Mouse (Mus musculus): Measurements from ENCODE around the gene Zfp668. TPM values are rescaled to one million over a fixed set of nuclear protein-coding genes. Genes with fewer than 3 reads are reported as not detected.
A peak's percentile ranks its signal among the peaks of the same experiment; 100 is the strongest.
"Not testable (repeated sequence)": the region's sequence is repeated elsewhere in the genome, so short reads cannot be mapped to it uniquely, and the experiment has no call there.

The Zfp668 gene
- polyA plus RNA-seq, 1 experiment from 2014 or later = 7.6 TPM

DNA sequence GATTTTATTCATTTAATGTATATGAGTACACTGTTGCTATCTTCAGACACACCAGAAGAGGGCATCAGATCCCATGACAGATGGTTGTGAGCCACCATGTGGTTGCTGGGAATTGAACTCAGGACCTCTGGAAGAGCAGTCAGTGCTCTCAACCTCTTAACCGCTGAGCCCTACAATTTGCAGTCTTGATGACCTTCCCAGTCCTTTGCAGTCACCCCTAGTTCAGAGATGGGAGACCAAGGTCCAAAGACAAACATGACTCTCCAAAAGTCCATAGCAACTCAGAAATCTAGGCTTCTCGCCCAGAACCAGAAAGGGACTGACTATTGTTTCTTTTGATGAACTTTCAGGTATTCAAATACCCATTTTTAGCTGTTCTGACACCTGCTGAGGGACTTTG lies 36.6 kb downstream of the Zfp668 start:
- H3K27me3 ChIP-seq; H3K27ac ChIP-seq; H3K4me3 ChIP-seq (replicated peaks); H3K9me3 ChIP-seq (replicated peaks); H3K4me2 ChIP-seq; DNase-seq; ATAC-seq (ENCODE audit: low read depth); H3K9ac ChIP-seq: not testable (repeated sequence)
- WGBS (ENCODE audit: insufficient replicate concordance) = 77% methylated on average over 2 of the region's 2 CpGs
- Histone ChIP-seq H3K4me1 (replicated peaks) (peaks cover 20% of the 10 kb centered on the region), H3K36me3 (peaks cover 16% of the 10 kb centered on the region)

GRCm38 (mm10) chr7:127837878-127838277 lies 38.8 kb downstream of the Zfp668 start:
- H3K4me1 ChIP-seq (replicated peaks) = peaks cover 17% of the 10 kb centered on the region
- H3K4me2 ChIP-seq; H3K36me3 ChIP-seq; H3K4me3 ChIP-seq (replicated peaks); H3K9ac ChIP-seq; H3K27ac ChIP-seq; DNase-seq; ATAC-seq (ENCODE audit: low read depth); H3K9me3 ChIP-seq (replicated peaks); H3K27me3 ChIP-seq: not testable (repeated sequence)
- WGBS (ENCODE audit: insufficient replicate concordance) = 85% methylated on average over 4 of the region's 4 CpGs

- Histone ChIP-seq H3K4me1 (replicated peaks) (peaks cover 13% of the 10 kb centered on the region), H3K4me3 (replicated peaks) (no peak overlapping the region), H3K27ac (no peak overlapping the region), H3K36me3 (no peaks in the 10 kb centered on the region), H3K4me2 (no peak overlapping the region), H3K9ac (no peak overlapping the region), H3K27me3 (no peaks in the 10 kb centered on the region), H3K9me3 (replicated peaks) (no peaks in the 10 kb centered on the region)
- ATAC-seq (ENCODE audit: low read depth) (no peak), DNase-seq (no peak)
- 88% methylated on average over 5 of the region's 5 CpGs for WGBS (ENCODE audit: insufficient replicate concordance)
These were observed 39.2 kb downstream of the Zfp668 start for GRCm38 (mm10) chr7:127837473-127837872.

- Histone ChIP-seq H3K9me3 (replicated peaks) (no peaks in the 10 kb centered on the region), H3K4me2 (no peak overlapping the region), H3K4me3 (replicated peaks) (no peak overlapping the region), H3K27ac (no peak overlapping the region), H3K27me3 (no peaks in the 10 kb centered on the region), H3K9ac (no peak overlapping the region), H3K36me3 (no peaks in the 10 kb centered on the region), H3K4me1 (replicated peaks) (peaks cover 5% of the 10 kb centered on the region)
- 80% methylated on average over 2 of the region's 2 CpGs for WGBS (ENCODE audit: insufficient replicate concordance)
- ATAC-seq (ENCODE audit: low read depth) (no peak), DNase-seq (no peak)
These were observed 41.1 kb downstream of the Zfp668 start for GRCm38 (mm10) chr7:127835550-127835949.

GRCm38 (mm10) chr7:127824176-127824871 lies 52.3 kb downstream of the Zfp668 start, which contains the start of the genes Stx4a and Stx1b:
Stx4a (plus strand) TSS chr7:127824294.
Stx1b (minus strand) TSS chr7:127824549.
- Histone ChIP-seq H3K4me1 (replicated peaks) (peaks cover 12% of the 10 kb centered on the region; the same call in 1 of the 2 replicates), H3K9me3 (replicated peaks) (no peaks in the 10 kb centered on the region), H3K9ac (no peak within 1 kb of the TSS), H3K4me3 (replicated peaks) (peak within 1 kb of the TSS; percentile 40), H3K36me3 (no peaks in the 10 kb centered on the region), H3K27me3 (peaks cover 26% of the 10 kb centered on the region), H3K27ac (no peak within 1 kb of the TSS), H3K4me2 (peak within 1 kb of the TSS; percentile 38)
- ATAC-seq (ENCODE audit: low read depth) = no peak
- 12% methylated on average over 30 of the region's 38 CpGs for WGBS (ENCODE audit: insufficient replicate concordance)
- no peak for DNase-seq

DNA sequence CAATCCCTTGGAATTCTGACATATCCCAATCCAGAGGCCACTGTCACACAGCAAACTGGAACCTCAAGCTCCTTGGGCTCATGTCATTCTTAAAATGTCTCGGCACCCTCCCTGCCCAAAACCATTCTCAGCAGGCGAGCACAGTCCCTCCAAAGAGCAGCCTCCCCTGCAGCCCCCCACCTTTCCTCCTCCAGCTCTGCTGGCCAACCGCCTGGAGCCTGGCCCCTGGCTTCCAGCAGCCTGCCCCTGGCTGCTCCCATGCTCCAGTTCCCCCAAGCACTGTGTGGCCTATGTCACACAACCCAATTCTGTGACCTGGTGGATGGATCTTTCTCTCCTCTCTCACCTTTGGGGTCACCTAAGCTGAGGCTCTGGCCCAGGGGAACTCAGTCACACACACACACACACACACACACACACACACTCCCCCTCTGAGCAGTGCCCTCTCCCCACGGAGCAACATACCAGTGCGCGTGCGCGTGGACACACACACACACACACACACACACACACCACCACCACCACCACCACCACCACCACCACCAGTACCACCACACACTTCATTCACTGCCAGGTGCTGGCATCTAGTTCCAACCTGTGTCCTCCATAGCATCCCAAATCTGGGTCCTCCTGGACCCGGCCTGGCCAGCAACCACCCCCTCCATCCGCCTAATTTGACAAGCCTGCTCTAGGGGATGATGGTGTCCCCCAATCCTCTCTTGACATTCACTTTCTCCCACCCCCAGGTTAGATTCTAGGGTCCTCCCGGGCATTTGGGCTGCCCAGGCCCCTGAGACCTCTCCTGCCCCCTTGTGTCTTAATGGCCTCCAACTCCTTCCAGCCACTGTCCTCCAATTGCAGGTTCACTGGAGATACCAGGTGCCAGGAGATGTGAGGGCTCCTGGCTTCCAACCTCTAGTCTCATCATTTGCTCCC lies 53.1 kb downstream of the Zfp668 start:
- Histone ChIP-seq H3K36me3 (no peaks in the 10 kb centered on the region), H3K27ac (no peak overlapping the region), H3K27me3 (peaks cover 26% of the 10 kb centered on the region), H3K9ac (no peak overlapping the region), H3K4me3 (replicated peaks) (peak overlapping the region; percentile 40), H3K4me2 (peak overlapping the region; percentile 38), H3K4me1 (replicated peaks) (peaks cover 12% of the 10 kb centered on the region; the same call in 1 of the 2 replicates), H3K9me3 (replicated peaks) (no peaks in the 10 kb centered on the region)
- ATAC-seq (ENCODE audit: low read depth) (no peak), DNase-seq (no peak)
- 69% methylated on average over 11 of the region's 11 CpGs for WGBS (ENCODE audit: insufficient replicate concordance)

DNA sequence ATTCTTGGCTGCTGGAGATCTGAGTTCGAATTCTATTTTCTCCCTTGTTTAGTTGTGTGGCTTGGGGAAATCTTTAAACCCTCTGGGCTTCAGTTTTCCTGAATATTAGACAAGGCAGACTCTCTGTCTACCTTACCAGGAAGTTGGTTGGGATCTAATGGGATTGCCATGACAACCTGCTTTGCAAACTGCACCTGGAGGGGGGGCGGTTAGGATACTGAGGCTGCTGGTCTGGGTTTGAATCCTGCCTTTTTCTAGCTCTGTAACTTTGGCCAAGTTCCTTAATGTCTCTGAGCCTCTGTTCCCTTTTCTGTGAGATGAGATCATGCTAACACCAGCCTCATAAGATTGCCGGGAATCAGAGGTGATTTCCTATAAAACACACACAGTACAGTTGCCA lies 54.1 kb downstream of the Zfp668 start:
- ATAC-seq (ENCODE audit: low read depth) (no peak), DNase-seq (no peak)
- peaks cover 26% of the 10 kb centered on the region for H3K27me3 ChIP-seq
- H3K27ac ChIP-seq = no peak overlapping the region
- H3K4me1 ChIP-seq (replicated peaks) = peaks cover 12% of the 10 kb centered on the region; the same call in 1 of the 2 replicates
- H3K4me3 ChIP-seq (replicated peaks) = no peak overlapping the region
- 76% methylated on average over 3 of the region's 3 CpGs for WGBS (ENCODE audit: insufficient replicate concordance)
- no peak overlapping the region for H3K9ac ChIP-seq
- H3K36me3 ChIP-seq = no peaks in the 10 kb centered on the region
- no peak overlapping the region for H3K4me2 ChIP-seq
- H3K9me3 ChIP-seq (replicated peaks) = no peaks in the 10 kb centered on the region

DNA sequence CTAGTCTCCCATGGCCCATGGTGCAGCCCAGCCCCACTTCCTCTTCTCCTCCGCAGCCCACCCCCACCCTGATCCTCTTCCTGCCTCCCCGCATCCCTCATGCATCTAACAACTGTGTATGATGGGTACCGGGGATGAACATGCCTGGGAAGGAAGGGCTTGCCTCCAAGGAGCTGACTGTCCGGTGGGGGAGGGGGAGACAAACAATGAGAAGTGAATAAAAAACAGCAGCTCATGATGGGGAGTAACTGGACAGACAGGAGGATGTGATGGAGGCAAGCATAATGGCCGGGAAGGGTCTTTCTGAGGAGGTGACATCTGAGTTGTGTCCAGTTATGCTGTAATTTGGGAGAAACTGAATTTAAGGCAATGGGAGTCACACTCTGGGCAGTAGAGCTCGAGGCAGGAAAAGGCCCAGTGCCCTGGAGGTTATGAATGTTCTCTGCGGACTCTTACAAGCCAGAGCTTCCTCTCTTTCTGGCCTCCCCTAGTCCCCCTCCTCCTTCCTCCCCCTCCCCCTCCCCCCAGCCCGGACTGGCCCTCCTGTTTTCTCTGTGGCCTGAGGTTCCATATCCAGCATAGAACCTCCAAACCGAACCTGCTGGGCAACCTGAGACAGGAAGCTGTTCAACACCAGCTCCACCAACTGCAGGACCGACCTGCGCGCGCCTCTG lies 55.7 kb downstream of the Zfp668 start:
- no peak for DNase-seq
- Histone ChIP-seq H3K9me3 (replicated peaks) (no peaks in the 10 kb centered on the region), H3K36me3 (no peaks in the 10 kb centered on the region), H3K9ac (no peak overlapping the region), H3K27me3 (peaks cover 24% of the 10 kb centered on the region), H3K27ac (peak overlapping the region; percentile 39; the same call in 1 of the 2 replicates), H3K4me2 (no peak overlapping the region), H3K4me3 (replicated peaks) (no peak overlapping the region), H3K4me1 (replicated peaks) (peaks cover 19% of the 10 kb centered on the region)
- WGBS (ENCODE audit: insufficient replicate concordance) = 42% methylated on average over 13 of the region's 13 CpGs
- ATAC-seq (ENCODE audit: low read depth) = no peak

DNA sequence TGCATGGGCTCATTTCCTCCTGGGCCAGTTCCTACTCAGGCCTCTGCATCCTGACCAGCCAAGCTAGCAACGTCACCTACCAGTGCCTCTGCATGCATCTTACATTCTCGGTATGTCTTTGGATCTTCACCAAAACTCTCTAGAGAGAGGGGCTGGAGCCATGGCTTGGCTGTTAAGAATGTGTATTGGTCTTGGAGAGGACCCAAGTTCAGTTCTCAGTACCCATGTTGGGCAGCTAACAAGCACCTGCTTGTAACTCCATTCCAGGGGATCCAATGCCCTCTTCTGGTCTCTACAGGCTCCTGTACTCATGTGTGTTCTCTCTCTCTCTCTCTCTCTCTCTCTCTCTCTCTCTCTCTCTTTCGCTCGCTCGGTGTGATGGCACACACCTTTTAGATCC lies 58.9 kb downstream of the Zfp668 start:
- ATAC-seq (ENCODE audit: low read depth) (no peak), DNase-seq (no peak)
- Histone ChIP-seq H3K27ac (no peak overlapping the region), H3K4me2 (no peak overlapping the region), H3K9ac (no peak overlapping the region), H3K27me3 (no peaks in the 10 kb centered on the region), H3K9me3 (replicated peaks) (no peaks in the 10 kb centered on the region), H3K36me3 (no peaks in the 10 kb centered on the region), H3K4me1 (replicated peaks) (peaks cover 34% of the 10 kb centered on the region), H3K4me3 (replicated peaks) (no peak overlapping the region)
- WGBS (ENCODE audit: insufficient replicate concordance) = 78% methylated on average over 5 of the region's 5 CpGs

DNA sequence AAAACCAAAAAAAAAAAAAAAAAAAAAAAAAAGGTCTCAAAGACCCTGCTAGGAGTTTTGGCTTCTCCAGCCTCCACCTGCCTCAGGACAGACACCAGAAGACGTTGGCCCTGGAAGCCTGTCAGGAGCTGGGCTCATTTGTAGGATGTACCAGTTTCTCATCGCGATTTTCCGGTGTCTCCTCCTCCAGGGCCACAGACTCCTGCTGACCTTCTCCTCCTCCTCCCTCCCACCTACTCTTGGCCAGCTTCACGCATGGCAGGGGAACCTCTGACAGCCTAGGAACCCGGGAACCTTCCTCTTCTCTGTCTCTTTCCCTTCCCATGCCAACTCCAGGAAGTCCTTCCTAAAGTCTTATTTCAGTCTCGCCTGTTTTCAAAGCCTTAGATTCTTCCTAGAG lies 59.6 kb downstream of the Zfp668 start:
- peaks cover 40% of the 10 kb centered on the region for H3K4me1 ChIP-seq (replicated peaks)
- H3K4me2 ChIP-seq = no peak overlapping the region
- no peak overlapping the region for H3K9ac ChIP-seq
- no peaks in the 10 kb centered on the region for H3K27me3 ChIP-seq
- no peak overlapping the region for H3K27ac ChIP-seq
- H3K36me3 ChIP-seq = no peaks in the 10 kb centered on the region
- DNase-seq (no peak), ATAC-seq (ENCODE audit: low read depth) (no peak)
- H3K4me3 ChIP-seq (replicated peaks) = no peak overlapping the region
- H3K9me3 ChIP-seq (replicated peaks) = no peaks in the 10 kb centered on the region
- WGBS (ENCODE audit: insufficient replicate concordance) = 61% methylated on average over 7 of the region's 7 CpGs

Measured in liver, embryonic 13.5 days (tissue).